ENCODE assay signal across 9 mouse cellular contexts in genomic region chr2:153593186-153593585, GRCm38 (mm10). TPM values are rescaled to one million over a fixed set of nuclear protein-coding genes. Genes with fewer than 3 reads are reported as not detected.
DNase-seq lines count a peak whose midpoint lies in the region; ATAC-seq lines count a peak whose summit lies in the region.
"Had no signal": no experiment of that assay in that cellular context is flagged by ENCODE, and none has a peak within 500 bp of the region (broad histone marks: within the 10 kb centered on the region; RNA-seq: fewer than 3 reads in every experiment).

No protein-coding gene starts in this region.

- H3K4me1 ChIP-seq in intestine, embryonic 15.5 days (replicated peaks), result no peaks in the 10 kb centered on the region
- H3K4me1 ChIP-seq in midbrain, embryonic 16.5 days (ENCODE audit: control insufficient read depth, insufficient read depth, low read length), result peaks cover 4% of the 10 kb centered on the region; the same call in 1 of the 2 replicates

- no peak overlapping the region for H3K27ac ChIP-seq in intestine, embryonic 15.5 days
- H3K27ac ChIP-seq in midbrain, embryonic 16.5 days (ENCODE audit: low read length), result 0 out of 2 replicates have a peak overlapping the region, but pooled peaks have one; percentile 11
- H3K27ac ChIP-seq: liver, embryonic 14.5 days had no signal

- H3K4me3 ChIP-seq in intestine, embryonic 15.5 days (replicated peaks), result no peak overlapping the region
- H3K4me3 ChIP-seq in midbrain, embryonic 16.5 days (ENCODE audit: low read depth, low read length), result no peak overlapping the region

- DNase-seq in layer of hippocampus, postnatal 14 days (ENCODE audit: low spot score in 2 of 2), result peak; percentile 48 to 68
- DNase-seq in layer of hippocampus, postnatal 25 days (ENCODE audit: extremely low spot score in 1 of 2, low spot score in 1 of 2), result no peak
- DNase-seq in cerebellum, adult 8-10 months, result peak; percentile 89
- DNase-seq in urinary bladder, adult 2 months (ENCODE audit: low spot score), result no peak
- DNase-seq in right cerebral cortex, postnatal 36 days (ENCODE audit: low spot score in 2 of 2), result no peak
- no peak for DNase-seq in embryo, embryonic 10 days (ENCODE audit: low spot score)

- no peak overlapping the region for H3K4me2 ChIP-seq in intestine, embryonic 15.5 days (replicated peaks)
- H3K4me2 ChIP-seq in midbrain, embryonic 16.5 days (ENCODE audit: low read length), result no peak overlapping the region

- ATAC-seq in intestine, embryonic 15.5 days, result 0 out of 2 replicates have a peak, but pooled peaks have one; percentile 26
- ATAC-seq in midbrain, embryonic 16.5 days, result peak; percentile 64; the same call in 1 of the 2 replicates

- H3K9me3 ChIP-seq in intestine, embryonic 15.5 days, result no peaks in the 10 kb centered on the region
- H3K9me3 ChIP-seq in midbrain, embryonic 16.5 days (replicated peaks; ENCODE audit: control insufficient read depth, low read length, poor library complexity, severe bottlenecking), result no peaks in the 10 kb centered on the region

- WGBS in intestine, embryonic 15.5 days, result 59% methylated on average over 9 of the region's 9 CpGs
- 37% methylated on average over 9 of the region's 9 CpGs for WGBS in midbrain, embryonic 16.5 days

- H3K36me3 ChIP-seq in intestine, embryonic 15.5 days, result no peaks in the 10 kb centered on the region
- H3K36me3 ChIP-seq in midbrain, embryonic 16.5 days (ENCODE audit: control insufficient read depth, insufficient read depth, low read length), result no peaks in the 10 kb centered on the region

- H3K27me3 ChIP-seq in intestine, embryonic 15.5 days (replicated peaks), result no peaks in the 10 kb centered on the region
- H3K27me3 ChIP-seq in midbrain, embryonic 16.5 days (ENCODE audit: control insufficient read depth, insufficient read depth, low read depth, low read length), result no peaks in the 10 kb centered on the region

- H3K9ac ChIP-seq in intestine, embryonic 15.5 days, result no peak overlapping the region
- H3K9ac ChIP-seq in midbrain, embryonic 16.5 days (ENCODE audit: low read depth, low read length), result 0 out of 2 replicates have a peak overlapping the region, but pooled peaks have one; percentile 10
- H3K9ac ChIP-seq: liver, embryonic 14.5 days had no signal

RNA-seq across cellular contexts. Expression of gene Commd7, which starts 39.4 kb away (rescaled TPM):
- 10 to 100 TPM; 25.3 to 27.8 TPM for total RNA-seq in layer of hippocampus, postnatal 14 days (2021)
- 10 to 100 TPM; 29.1 to 30.9 TPM for total RNA-seq in layer of hippocampus, postnatal 25 days (2021)
- polyA plus RNA-seq in intestine, embryonic 15.5 days (2015; fragmentation: Nextera tagmentation; extraction: Ambion mirVana), result 81.2 and 82.1 TPM in 2 replicates
- 102 and 104 TPM in 2 replicates for polyA plus RNA-seq in midbrain, embryonic 16.5 days (2015; fragmentation: Nextera tagmentation; extraction: Ambion mirVana)
- 33.4 TPM in 2 replicates for polyA plus RNA-seq in urinary bladder, adult 2 months (2012; rRNA removed)

RNA-seq across cellular contexts. Expression of gene Dnmt3b, which starts 56.1 kb away (rescaled TPM):
- 1 to 10 TPM; 2.1 TPM for total RNA-seq in layer of hippocampus, postnatal 14 days (2021)
- total RNA-seq in layer of hippocampus, postnatal 25 days (2021), result 1 to 10 TPM in 1 of 2 experiments, under 1 TPM in 1; 0.84 to 1.3 TPM
- polyA plus RNA-seq in intestine, embryonic 15.5 days (2015; fragmentation: Nextera tagmentation; extraction: Ambion mirVana), result 8.1 and 8.6 TPM in 2 replicates
- polyA plus RNA-seq in midbrain, embryonic 16.5 days (2015; fragmentation: Nextera tagmentation; extraction: Ambion mirVana), result 3.0 and 3.5 TPM in 2 replicates
- polyA plus RNA-seq in urinary bladder, adult 2 months (2012; rRNA removed), result 2.0 and 2.5 TPM in 2 replicates

Comparison
In these comparisons a context has a peak if more than half of its experiments do, and no peak if none do; other contexts are left out.
1. DNase-seq: peak in layer of hippocampus, postnatal 14 days (2 of 2) and cerebellum, adult 8-10 months (single experiment); none in layer of hippocampus, postnatal 25 days (0 of 2), urinary bladder, adult 2 months (single experiment), right cerebral cortex, postnatal 36 days (0 of 2) and embryo, embryonic 10 days (single experiment).